Mouse (Mus musculus) lung, postnatal 0 days (tissue): ENCODE data around the gene Samsn1. TPM values are rescaled to one million over a fixed set of nuclear protein-coding genes. Genes with fewer than 3 reads are reported as not detected.

Experiments
- ATAC-seq: fragments of 200-750 bp; cut with Nextera tagmentation; 2 replicates; pipeline ENCODE4 v1.8.0; 2017; ENCODE audit warnings: moderate library complexity
- DNase-seq: peaks from one replicate; pipeline ENCODE4 v3.0.0-alpha.2; 2016; ENCODE audit warnings: low spot score
- H3K27ac ChIP-seq: fragments of 300-500 bp; sonication (generic); 2 replicates; pipeline ENCODE4 v1.5.1; 2014; ENCODE audit warnings: antibody characterized with exemption, mild to moderate bottlenecking, low read length, mixed read lengths
- H3K27me3 ChIP-seq: fragments of 300-500 bp; sonication (generic); replicated peaks from 2 replicates; pipeline ENCODE4 v1.6.1; 2014; ENCODE audit warnings: low read length, mixed read lengths; ENCODE audit not compliant: insufficient read depth
- H3K36me3 ChIP-seq: fragments of 300-500 bp; sonication (generic); 2 replicates; pipeline ENCODE4 v1.6.1; 2014; ENCODE audit warnings: low read length, mixed read lengths; ENCODE audit not compliant: insufficient read depth
- H3K4me1 ChIP-seq: fragments of 300-500 bp; sonication (generic); 2 replicates; pipeline ENCODE4 v1.6.1; 2014; ENCODE audit warnings: antibody characterized with exemption, low read depth, low read length, mixed read lengths; ENCODE audit not compliant: insufficient read depth
- H3K4me2 ChIP-seq: fragments of 300-500 bp; sonication (generic); replicated peaks from 2 replicates; pipeline ENCODE4 v1.6.1; 2014; ENCODE audit warnings: low read depth, mild to moderate bottlenecking, low read length, moderate library complexity, mixed read lengths
- H3K4me3 ChIP-seq: fragments of 300-500 bp; sonication (generic); 2 replicates; pipeline ENCODE4 v1.5.1; 2014; ENCODE audit warnings: low read depth, low read length
- H3K9ac ChIP-seq: fragments of 300-500 bp; sonication (generic); replicated peaks from 2 replicates; pipeline ENCODE4 v1.6.1; 2014; ENCODE audit warnings: low read depth, mild to moderate bottlenecking
- H3K9me3 ChIP-seq: fragments of 300-500 bp; sonication (generic); 2 replicates; pipeline ENCODE4 v1.6.1; 2016; ENCODE audit warnings: low read length, mixed read lengths
- CTCF ChIP-seq: IDR thresholded peaks from 2 replicates; pipeline ENCODE4 v1.5.1; 2016; ENCODE audit warnings: antibody characterized with exemption, mild to moderate bottlenecking
- EP300 ChIP-seq: IDR thresholded peaks from 2 replicates; pipeline ENCODE4 v1.6.1; 2016; ENCODE audit warnings: antibody characterized with exemption, mild to moderate bottlenecking, control low read depth
- WGBS: fragments of 180-500 bp; shearing (Covaris S2); extraction: QIAGEN DNeasy Blood & Tissue Kit; methylation state at CpG from one replicate; pipeline ENCODE4 v1.1.7; 2014; 5-methylcytosine and 5-hydroxymethylcytosine counted together
- polyA plus RNA-seq: library from polyadenylated mRNA; unstranded; fragments of >200 nt; fragmentation: Nextera tagmentation; extraction: Ambion mirVana; gene quantifications from 2 replicates; pipeline ENCODE4 v1.2.1, GENCODE M21; 2015

Gene Samsn1
- polyA plus RNA-seq, 1 experiment from 2014 or later, result 4.1 TPM

DNA sequence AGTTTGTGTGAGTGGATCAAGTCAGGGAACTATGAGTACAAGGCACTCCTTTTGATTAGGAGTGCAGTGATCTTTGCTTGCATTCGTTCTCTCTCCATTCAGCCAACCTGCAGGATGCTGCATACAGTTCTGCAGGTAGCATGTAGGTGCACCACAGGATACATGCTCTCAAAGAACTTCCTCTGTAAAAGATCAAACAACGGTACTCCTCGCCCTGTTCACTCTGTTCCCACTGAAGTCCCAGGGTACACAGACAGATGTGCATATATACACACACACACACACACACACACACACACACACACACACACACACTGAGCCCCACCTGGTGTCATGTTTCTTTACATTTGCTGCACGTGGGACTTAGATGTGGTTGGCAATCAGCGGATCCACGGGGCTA is 198.9 kb downstream of the Samsn1 start:
- WGBS, result 45% methylated on average over 6 of the region's 6 CpGs
- Histone ChIP-seq H3K4me1 (no peaks in the 10 kb centered on the region), H3K27ac (no peak overlapping the region), H3K4me3 (no peak overlapping the region), H3K9me3 (no peaks in the 10 kb centered on the region), H3K36me3 (no peaks in the 10 kb centered on the region), H3K27me3 (no peaks in the 10 kb centered on the region), H3K4me2 (no peak overlapping the region), H3K9ac (no peak overlapping the region)
- ATAC-seq (no peak), DNase-seq (no peak)
- TF ChIP-seq EP300 (no peak), CTCF (no peak)

DNA sequence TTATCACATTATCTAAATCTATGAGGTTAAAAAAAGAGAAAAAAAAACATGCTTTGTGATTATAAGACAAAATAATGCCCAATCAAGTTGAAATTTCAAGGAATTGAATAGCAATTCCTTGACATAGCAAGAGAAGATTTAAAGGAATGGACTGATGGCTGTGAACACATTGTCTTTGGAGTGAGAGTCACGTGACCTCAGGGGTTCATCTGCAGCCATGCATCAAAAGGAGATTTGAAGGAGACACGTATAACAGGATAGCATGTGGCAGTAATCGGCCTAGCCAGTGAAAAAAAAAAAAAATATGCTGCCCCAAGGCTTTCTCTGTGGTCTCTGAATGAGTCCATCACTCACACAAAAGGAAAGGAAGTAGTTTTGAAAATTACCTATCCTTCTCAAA is 201.1 kb downstream of the Samsn1 start:
- Histone ChIP-seq H3K9me3 (no peaks in the 10 kb centered on the region), H3K9ac (no peak overlapping the region), H3K27ac (no peak overlapping the region), H3K27me3 (no peaks in the 10 kb centered on the region), H3K4me2 (no peak overlapping the region), H3K36me3 (no peaks in the 10 kb centered on the region), H3K4me3 (no peak overlapping the region), H3K4me1 (no peaks in the 10 kb centered on the region)
- no peak for ATAC-seq
- TF ChIP-seq CTCF, result no peak
- TF ChIP-seq EP300, result no peak
- WGBS, result 66% methylated on average over 3 of the region's 3 CpGs
- no peak for DNase-seq
